In genomic region chr2:129038937-129039631, GRCm38 (mm10) we compare ENCODE assay signal across 8 mouse cellular contexts. TPM values are rescaled to one million over a fixed set of nuclear protein-coding genes. Genes with fewer than 3 reads are reported as not detected.
DNase-seq lines count a peak whose midpoint lies in the region; ATAC-seq lines count a peak whose summit lies in the region.

No protein-coding gene starts in this region.

- H3K27ac ChIP-seq in brown adipose tissue, adult 24 weeks (replicated peaks; ENCODE audit: low read depth, low read length) = no peak overlapping the region
- no peak overlapping the region for H3K27ac ChIP-seq in embryonic facial prominence, embryonic 15.5 days (replicated peaks)
- H3K27ac ChIP-seq in hindbrain, embryonic 16.5 days (ENCODE audit: low read depth, low read length) = peak overlapping the region; percentile 39; the same call in 1 of the 2 replicates
- H3K27ac ChIP-seq in stomach, embryonic 14.5 days (ENCODE audit: low read length) = no peak overlapping the region

- peak overlapping the region; percentile 87 for H3K4me2 ChIP-seq in embryonic facial prominence, embryonic 15.5 days (replicated peaks)
- H3K4me2 ChIP-seq in hindbrain, embryonic 16.5 days (ENCODE audit: low read length) = peak overlapping the region; percentile 97
- H3K4me2 ChIP-seq in stomach, embryonic 14.5 days (replicated peaks; ENCODE audit: low read depth, low read length) = peak overlapping the region; percentile 86

- no peak for ATAC-seq in embryonic facial prominence, embryonic 15.5 days (ENCODE audit: insufficient number of reproducible peaks, low FRiP score, low TSS enrichment, low read depth)
- peak; percentile 90 for ATAC-seq in hindbrain, embryonic 16.5 days
- ATAC-seq in stomach, embryonic 14.5 days (ENCODE audit: insufficient number of reproducible peaks, insufficient read depth, low FRiP score, low read depth) = 0 out of 2 replicates have a peak, but pooled peaks have one; percentile 28
- ATAC-seq in erythroblast, adult 5-6 weeks (replicated peaks; ENCODE audit: low FRiP score, poor library complexity, severe bottlenecking) = no peak

- no peaks in the 10 kb centered on the region for H3K9me3 ChIP-seq in embryonic facial prominence, embryonic 15.5 days (replicated peaks)
- no peaks in the 10 kb centered on the region for H3K9me3 ChIP-seq in hindbrain, embryonic 16.5 days (ENCODE audit: control insufficient read depth, low read length)
- H3K9me3 ChIP-seq in stomach, embryonic 14.5 days (ENCODE audit: control insufficient read depth, low read depth, low read length) = no peaks in the 10 kb centered on the region

- DNase-seq in left cerebral cortex, adult 18-20 months (ENCODE audit: low spot score in 2 of 2) = peak; percentile 11 to 19
- no peak for DNase-seq in left cerebral cortex, adult 8-10 months (ENCODE audit: low spot score in 2 of 2)
- peak; percentile 46 to 49 for DNase-seq in lung, postnatal 4 days

- H3K27me3 ChIP-seq in embryonic facial prominence, embryonic 15.5 days = peaks cover 46% of the 10 kb centered on the region
- peaks cover 2% of the 10 kb centered on the region for H3K27me3 ChIP-seq in hindbrain, embryonic 16.5 days (replicated peaks; ENCODE audit: control insufficient read depth, insufficient read depth, low read length)
- H3K27me3 ChIP-seq in stomach, embryonic 14.5 days (ENCODE audit: control insufficient read depth, insufficient read depth, low read length) = peaks cover 13% of the 10 kb centered on the region

- H3K36me3 ChIP-seq in embryonic facial prominence, embryonic 15.5 days = no peaks in the 10 kb centered on the region
- no peaks in the 10 kb centered on the region for H3K36me3 ChIP-seq in hindbrain, embryonic 16.5 days (ENCODE audit: control insufficient read depth, insufficient read depth, low read length)
- H3K36me3 ChIP-seq in stomach, embryonic 14.5 days (ENCODE audit: control insufficient read depth, insufficient read depth, low read length) = no peaks in the 10 kb centered on the region

- WGBS in embryonic facial prominence, embryonic 15.5 days = 2% methylated on average over 62 of the region's 62 CpGs
- 3% methylated on average over 56 of the region's 62 CpGs for WGBS in hindbrain, embryonic 16.5 days
- 4% methylated on average over 61 of the region's 62 CpGs for WGBS in stomach, embryonic 14.5 days

- H3K9ac ChIP-seq in embryonic facial prominence, embryonic 15.5 days = peak overlapping the region; percentile 28; the same call in 1 of the 2 replicates
- peak overlapping the region; percentile 79 for H3K9ac ChIP-seq in hindbrain, embryonic 16.5 days (ENCODE audit: low read depth, low read length)
- peak overlapping the region; percentile 4; the same call in 1 of the 2 replicates for H3K9ac ChIP-seq in stomach, embryonic 14.5 days (replicated peaks; ENCODE audit: low read depth, low read length)

- H3K4me3 ChIP-seq in brown adipose tissue, adult 24 weeks (ENCODE audit: insufficient read depth, low read depth, low read length) = peak overlapping the region; percentile 42
- H3K4me3 ChIP-seq in embryonic facial prominence, embryonic 15.5 days (replicated peaks) = peak overlapping the region; percentile 44
- peak overlapping the region; percentile 54 for H3K4me3 ChIP-seq in hindbrain, embryonic 16.5 days (ENCODE audit: low read length)
- peak overlapping the region; percentile 38 for H3K4me3 ChIP-seq in stomach, embryonic 14.5 days (ENCODE audit: low read depth, low read length)

- no peaks in the 10 kb centered on the region for H3K4me1 ChIP-seq in brown adipose tissue, adult 24 weeks (ENCODE audit: control insufficient read depth, insufficient read depth, insufficient read length, low read length)
- H3K4me1 ChIP-seq in embryonic facial prominence, embryonic 15.5 days = peaks cover 14% of the 10 kb centered on the region
- H3K4me1 ChIP-seq in hindbrain, embryonic 16.5 days (ENCODE audit: control insufficient read depth, insufficient read depth, low read depth, low read length) = peaks cover 10% of the 10 kb centered on the region
- no peaks in the 10 kb centered on the region for H3K4me1 ChIP-seq in stomach, embryonic 14.5 days (ENCODE audit: control insufficient read depth, insufficient read depth, low read length)

RNA-seq across cellular contexts. Expression of gene Vinac1, which starts 8.9 kb away (rescaled TPM):
- under 1 TPM; 0.14 to 0.21 TPM for total RNA-seq in left cerebral cortex, adult 18-20 months (2021)
- total RNA-seq in left cerebral cortex, adult 8-10 months (2022) = under 1 TPM; 0.21 to 0.36 (median 0.22) TPM
- polyA plus RNA-seq in brown adipose tissue, adult 24 weeks (2012; ENCODE audit: insufficient read depth, insufficient read length, missing spikeins) = 0.25 TPM in 1 of 2 replicates, not detected in the other
- polyA plus RNA-seq in embryonic facial prominence, embryonic 15.5 days (2015; fragmentation: Nextera tagmentation; extraction: Ambion mirVana) = 0.12 TPM in 1 of 2 replicates, not detected in the other
- polyA plus RNA-seq in hindbrain, embryonic 16.5 days (2015; fragmentation: Nextera tagmentation; extraction: Ambion mirVana) = 0.70 and 0.92 TPM in 2 replicates
- polyA plus RNA-seq in stomach, embryonic 14.5 days (2014; fragmentation: Nextera tagmentation; extraction: Ambion mirVana) = 0.21 and 0.22 TPM in 2 replicates
- 0.38 TPM in 1 of 2 replicates, not detected in the other for total RNA-seq in erythroblast, adult 5-6 weeks (2015; ENCODE audit: low replicate concordance)
- total RNA-seq in erythroblast, adult 5-6 weeks (2017; ENCODE audit: low replicate concordance) = not detected in 2 replicates

RNA-seq across cellular contexts. Expression of gene Ttl, which starts 26.7 kb away (rescaled TPM):
- total RNA-seq in left cerebral cortex, adult 18-20 months (2021) = 10 to 100 TPM; 63.4 to 67.0 TPM
- 10 to 100 TPM; 61.6 to 69.8 (median 63.3) TPM for total RNA-seq in left cerebral cortex, adult 8-10 months (2022)
- 11.6 and 14.0 TPM in 2 replicates for polyA plus RNA-seq in brown adipose tissue, adult 24 weeks (2012; ENCODE audit: insufficient read depth, insufficient read length, missing spikeins)
- polyA plus RNA-seq in embryonic facial prominence, embryonic 15.5 days (2015; fragmentation: Nextera tagmentation; extraction: Ambion mirVana) = 14.8 and 15.9 TPM in 2 replicates
- polyA plus RNA-seq in hindbrain, embryonic 16.5 days (2015; fragmentation: Nextera tagmentation; extraction: Ambion mirVana) = 38.2 and 46.9 TPM in 2 replicates
- polyA plus RNA-seq in stomach, embryonic 14.5 days (2014; fragmentation: Nextera tagmentation; extraction: Ambion mirVana) = 22.2 and 24.8 TPM in 2 replicates
- 0.63 TPM in 1 of 2 replicates, not detected in the other for total RNA-seq in erythroblast, adult 5-6 weeks (2015; ENCODE audit: low replicate concordance)
- total RNA-seq in erythroblast, adult 5-6 weeks (2017; ENCODE audit: low replicate concordance) = 0.84 and 2.1 TPM in 2 replicates

Comparison
In these comparisons a context has a peak if more than half of its experiments do, and no peak if none do; other contexts are left out.
1. DNase-seq: peak in left cerebral cortex, adult 18-20 months (2 of 2) and lung, postnatal 4 days (2 of 2); none in left cerebral cortex, adult 8-10 months (0 of 2).
2. ATAC-seq: peak in hindbrain, embryonic 16.5 days (single experiment) and stomach, embryonic 14.5 days (single experiment); none in embryonic facial prominence, embryonic 15.5 days (single experiment) and erythroblast, adult 5-6 weeks (single experiment).
3. H3K9ac ChIP-seq: peak in every context shown above with its lines; median percentile 79 in hindbrain, embryonic 16.5 days; 28 in embryonic facial prominence, embryonic 15.5 days; 4 in stomach, embryonic 14.5 days.
4. Peak in every context shown above with its lines, with median percentiles within 50 percentile points of each other: H3K4me3 ChIP-seq and H3K4me2 ChIP-seq.